Mouse (Mus musculus): Measurements from ENCODE around the gene Ccdc81. TPM values are rescaled to one million over a fixed set of nuclear protein-coding genes. Genes with fewer than 3 reads are reported as not detected.

Ccdc81 gene
- under 1 TPM in 1 of 2 experiments, not detected in 1; 0.10 TPM for total RNA-seq (2021)
- long read RNA-seq, experiment 1 = 0 reads
- long read RNA-seq, experiment 2 = 0 reads

DNA sequence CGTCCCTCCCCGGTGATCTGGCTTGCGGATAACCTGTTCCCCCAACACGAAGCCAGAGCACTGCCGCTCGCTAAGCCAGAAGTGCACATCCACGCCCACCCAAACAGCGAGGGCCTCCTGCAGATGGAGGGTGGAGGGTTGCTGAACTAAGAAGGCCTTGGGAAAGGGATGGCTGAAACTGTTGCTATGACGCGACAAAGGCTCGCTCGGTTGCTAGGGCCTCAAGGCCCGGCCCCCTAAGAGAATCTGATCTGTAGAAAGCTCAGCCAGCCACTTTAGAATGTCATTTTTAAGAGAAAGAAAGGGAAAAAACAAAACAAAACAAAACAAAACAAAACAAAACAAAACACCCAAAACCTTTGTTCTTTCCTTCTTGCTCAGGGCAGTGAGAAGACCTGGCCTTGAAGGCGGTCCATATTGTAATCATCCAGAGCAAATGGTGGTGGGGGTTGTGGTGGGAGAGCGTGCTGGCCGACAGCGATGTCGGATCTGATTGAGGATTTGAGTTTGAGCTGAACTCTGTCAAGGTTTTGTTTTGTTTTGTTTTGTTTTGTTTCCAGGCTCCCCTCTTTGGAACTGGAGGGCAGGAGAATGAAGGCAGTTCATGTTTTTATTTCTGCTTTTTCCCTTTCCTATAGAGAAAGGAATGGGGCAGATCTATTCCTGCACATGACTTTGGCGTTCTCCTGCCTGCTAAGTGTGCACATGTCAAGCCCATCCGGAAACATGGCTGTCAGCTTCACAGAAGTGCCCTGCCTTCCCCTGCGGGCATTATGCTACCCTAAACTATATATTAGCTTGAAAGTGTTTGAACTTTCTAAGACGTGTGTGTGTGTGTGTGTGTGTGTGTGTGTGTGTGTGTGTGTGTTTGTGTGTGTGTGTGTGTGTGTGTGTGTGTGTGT is at the start of gene Ccdc81:
Gene Ccdc81 (minus strand): TSS at position 188 of the 902 bp plus-strand sequence.
- intact Hi-C loops (cut with DNase I) = no loop called here
- DNase-seq = no peak

DNA sequence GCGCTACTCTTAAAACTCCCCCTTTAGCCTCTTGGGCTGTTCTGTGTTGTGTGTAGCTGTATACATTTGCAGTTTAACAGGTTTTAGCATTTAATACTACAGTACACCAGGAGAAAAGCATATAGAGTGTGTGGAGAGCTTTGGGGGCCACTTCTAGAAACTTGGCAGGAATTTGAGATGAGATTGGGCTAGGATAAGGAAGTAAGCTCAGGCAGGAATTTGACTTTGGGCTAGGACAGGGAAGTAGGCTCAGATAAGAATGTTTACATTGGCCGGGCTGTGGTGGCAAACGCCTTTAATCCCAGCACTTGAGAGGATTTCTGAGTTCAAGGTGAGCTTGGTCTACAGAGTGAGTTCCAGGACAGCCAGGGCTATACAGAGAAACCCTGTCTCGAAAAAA is 46.0 kb upstream of the Ccdc81 start:
- no peak for DNase-seq

GRCm38 (mm10) chr7:89948026-89948425 is 44.6 kb upstream of the Ccdc81 start:
- peak; percentile 5 to 36 for DNase-seq
- intact Hi-C loops (cut with DNase I) = no loop called here

More for the DNA sequence above, 46.0 kb upstream of the Ccdc81 start:
- intact Hi-C loops (cut with DNase I) = no loop called here

DNA sequence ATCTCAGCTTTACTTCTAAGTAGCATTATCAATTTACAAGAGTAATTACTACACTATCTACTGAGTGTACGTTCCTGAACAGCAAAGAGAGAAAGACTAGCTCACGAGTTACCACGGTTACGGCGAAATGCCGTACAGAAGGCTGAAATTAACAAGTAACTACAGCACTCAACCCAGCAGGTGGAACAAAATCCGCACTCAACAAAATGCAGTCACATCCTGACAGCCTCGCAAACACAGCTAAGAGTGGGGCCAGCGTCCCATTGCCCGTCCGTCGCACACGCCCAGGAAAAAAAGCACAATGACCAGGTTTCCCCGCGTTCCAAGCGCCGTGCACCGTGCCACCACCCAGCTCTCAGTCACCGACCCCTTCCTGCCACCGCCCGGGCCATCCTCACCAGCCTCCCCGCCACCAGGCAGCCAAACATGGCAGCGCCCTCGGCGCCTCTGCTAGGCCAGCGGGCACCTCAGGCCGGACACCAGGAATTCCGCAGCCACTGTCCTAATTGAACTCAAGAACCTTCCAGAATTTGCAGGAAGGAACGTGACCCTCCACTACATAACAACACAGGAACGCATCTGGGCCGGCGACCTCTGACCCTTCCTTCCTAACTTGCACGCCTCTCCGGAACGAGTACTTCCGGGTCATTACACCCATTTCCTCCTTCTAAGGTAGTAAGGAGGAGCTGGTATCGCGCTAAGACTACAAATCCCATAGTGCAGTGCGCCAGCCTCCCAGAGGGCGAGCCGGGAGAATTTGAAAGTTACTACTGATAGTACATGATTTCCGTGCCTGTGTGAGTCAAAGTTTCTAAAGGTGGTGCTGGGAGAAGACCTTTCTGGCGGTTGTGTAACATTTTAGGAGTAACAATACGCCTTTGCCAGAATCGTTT is 37.4 kb upstream of the Ccdc81 start, which contains the start of gene Hikeshi:
Gene Hikeshi (minus strand): TSS at position 634 of the 893 bp plus-strand sequence.
- intact Hi-C loops (cut with DNase I) = loop anchor here (2.0 kb wide), 1 partner anchor 40 kb away; the partner anchor contains the start of gene Eed
- DNase-seq = peak; percentile 87 to 95

GRCm38 (mm10) chr7:89939497-89940353 is 36.3 kb upstream of the Ccdc81 start:
- intact Hi-C loops (cut with DNase I) = loop anchor here (2.0 kb wide), 1 partner anchor 41 kb away; the partner anchor contains the start of gene Eed
- no peak for DNase-seq

GRCm38 (mm10) chr7:89923441-89924180 is 20.2 kb upstream of the Ccdc81 start:
- intact Hi-C loops (cut with DNase I) = no loop called here
- DNase-seq = no peak

DNA sequence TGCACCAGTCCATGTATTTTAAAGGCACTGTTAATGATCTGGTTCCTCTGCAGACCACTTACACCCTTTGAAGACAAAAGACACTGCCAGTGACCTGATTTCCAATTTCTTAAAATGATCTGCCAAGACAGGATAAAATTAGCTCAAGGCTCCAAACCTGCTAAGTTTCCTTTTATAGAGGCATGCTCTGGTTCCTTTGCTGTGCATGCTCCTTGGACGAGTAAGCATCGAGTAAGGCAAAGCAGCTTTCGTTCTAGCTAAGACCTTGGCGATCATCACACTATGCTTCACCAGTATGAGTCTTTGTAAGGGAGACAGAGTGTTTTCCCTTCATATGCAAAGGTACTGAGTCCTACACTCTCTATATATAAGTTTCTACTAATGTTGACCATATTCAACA is 14.3 kb upstream of the Ccdc81 start:
- DNase-seq = no peak
- intact Hi-C loops (cut with DNase I) = no loop called here

DNA sequence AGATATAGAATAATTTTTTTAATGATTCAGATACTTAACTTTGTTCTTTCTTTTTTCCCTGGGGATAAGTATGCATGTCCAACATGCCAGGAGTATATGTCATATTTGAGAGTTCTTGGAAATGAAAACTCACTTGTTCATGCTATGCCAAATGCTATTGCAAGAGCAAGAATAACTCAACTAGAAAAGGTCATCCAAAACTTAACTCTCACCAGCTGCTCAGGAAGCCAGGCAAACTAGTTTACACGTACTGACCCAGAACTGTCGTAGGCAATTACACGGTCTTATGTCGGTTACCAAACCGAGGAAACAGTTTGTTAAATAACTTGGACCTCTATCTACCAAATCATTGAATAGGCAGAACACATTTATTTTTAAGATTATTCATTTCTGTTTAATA is 13.3 kb upstream of the Ccdc81 start:
- no peak for DNase-seq
- intact Hi-C loops (cut with DNase I) = no loop called here

DNA sequence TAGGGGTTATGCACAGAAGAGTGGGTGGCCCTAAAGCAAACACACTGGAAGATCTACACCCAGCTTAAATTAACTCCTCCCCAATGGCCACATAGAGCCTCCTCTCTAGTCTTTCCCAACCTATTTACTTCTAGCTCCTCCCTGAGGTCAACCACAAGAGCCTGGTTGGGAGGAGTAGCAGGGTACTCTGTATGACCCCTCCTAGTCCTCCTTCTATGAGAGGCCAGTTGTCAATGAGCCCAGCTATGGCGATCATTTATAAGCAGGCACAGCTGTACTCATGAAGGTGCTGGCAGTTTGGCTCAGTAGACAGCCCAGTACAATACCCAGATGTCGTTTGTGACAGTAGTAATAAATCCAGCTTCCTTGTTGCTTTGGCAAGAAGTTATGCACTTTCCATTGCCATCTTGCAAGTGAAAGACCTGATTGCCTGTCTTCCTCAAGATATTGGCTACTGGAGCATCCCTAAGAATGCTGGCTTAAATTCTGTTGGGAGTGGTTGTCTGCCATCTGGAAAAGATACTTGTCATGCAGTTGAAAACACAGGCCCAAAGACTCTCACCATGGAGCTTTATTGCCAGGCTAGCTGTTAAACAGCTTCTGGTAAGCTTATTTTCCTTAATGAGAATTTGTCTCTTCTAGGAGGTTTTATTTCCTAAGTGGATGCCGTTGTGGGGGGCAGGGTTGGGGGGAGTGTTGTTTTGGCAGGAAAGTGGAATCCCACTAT is 10.2 kb upstream of the Ccdc81 start:
- DNase-seq = no peak
- intact Hi-C loops (cut with DNase I) = no loop called here

DNA sequence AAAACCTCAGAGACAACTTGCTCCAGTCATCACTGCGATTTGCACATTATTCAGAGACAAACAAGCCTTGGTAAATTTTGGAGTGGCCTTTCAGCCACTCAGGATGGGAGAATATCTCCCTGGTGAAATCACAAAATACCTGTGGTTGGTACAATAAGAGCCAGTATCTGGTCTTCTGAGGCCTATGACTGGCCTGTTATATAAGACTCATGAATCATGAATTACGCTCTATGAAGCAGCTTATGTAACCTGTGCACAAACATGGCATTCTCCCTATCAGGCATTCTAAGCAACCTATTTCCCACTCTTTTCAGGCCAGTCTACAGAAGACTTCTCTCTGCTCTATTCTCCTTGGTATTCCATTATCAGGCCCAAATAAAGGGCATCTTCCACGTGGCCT is 8.9 kb upstream of the Ccdc81 start:
- DNase-seq = no peak
- intact Hi-C loops (cut with DNase I) = no loop called here

GRCm38 (mm10) chr7:89909711-89910110 is 6.3 kb upstream of the Ccdc81 start:
- no peak for DNase-seq
- intact Hi-C loops (cut with DNase I) = loop anchor here (5.0 kb wide), 1 partner anchor 407 kb away; no protein-coding TSS in a partner anchor

DNA sequence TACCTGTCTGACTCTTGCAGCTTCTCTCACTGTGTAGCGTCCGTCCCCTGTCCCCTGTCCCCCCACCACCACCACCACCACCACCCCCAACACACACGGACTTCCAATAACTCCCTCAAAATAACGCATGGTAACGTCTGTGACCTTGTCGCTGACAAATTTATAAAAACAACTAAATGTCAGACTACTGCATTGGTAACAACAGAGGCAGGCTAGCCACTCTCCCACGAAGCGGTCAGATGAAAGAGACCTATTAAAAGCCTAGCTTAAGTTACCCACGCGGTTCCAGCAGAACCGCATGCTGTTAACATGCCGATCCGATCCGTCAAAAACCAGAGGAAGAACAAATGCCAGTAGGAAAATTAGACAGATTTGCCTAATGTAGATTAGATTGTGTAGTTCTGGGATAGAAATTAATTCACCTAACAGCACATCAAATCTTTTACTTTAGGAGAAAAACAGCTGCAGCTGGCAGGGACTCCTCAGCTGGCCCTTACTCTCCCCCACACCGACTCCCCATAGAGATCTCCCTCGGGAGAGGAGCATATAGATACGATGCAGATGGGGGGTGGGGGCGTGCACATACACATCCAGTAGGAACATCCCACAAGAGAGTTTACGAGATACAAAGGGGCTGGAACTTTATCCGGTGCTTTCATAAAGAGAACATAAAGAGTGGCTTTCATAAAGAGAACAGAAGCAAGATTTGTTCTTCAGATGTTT is 5.6 kb upstream of the Ccdc81 start:
- intact Hi-C loops (cut with DNase I) = loop anchor here (5.0 kb wide), 1 partner anchor 407 kb away; no protein-coding TSS in a partner anchor

DNA sequence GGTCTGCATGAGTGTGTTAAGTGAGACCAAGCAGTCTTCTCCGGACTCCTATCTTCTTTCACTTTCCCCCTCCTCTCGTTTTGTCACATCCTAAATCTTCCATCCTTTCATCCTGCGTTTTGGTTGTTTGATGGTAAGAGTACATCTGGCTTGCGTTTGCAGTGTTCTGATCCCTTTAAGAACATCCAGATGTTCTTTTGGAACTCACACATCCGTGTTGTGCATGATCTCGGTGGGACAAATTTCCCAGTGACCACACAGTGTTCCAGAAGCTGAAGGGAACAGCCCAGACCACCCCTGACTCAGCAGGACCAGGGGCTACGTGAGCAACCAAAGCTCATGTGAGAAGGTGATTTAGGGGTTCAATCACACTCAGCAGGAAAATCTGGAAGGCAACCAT is 5.0 kb upstream of the Ccdc81 start:
- DNase-seq = no peak
- intact Hi-C loops (cut with DNase I) = loop anchor here (5.0 kb wide), 1 partner anchor 406 kb away; no protein-coding TSS in a partner anchor

More for the DNA sequence above, 5.6 kb upstream of the Ccdc81 start:
- no peak for DNase-seq

DNA sequence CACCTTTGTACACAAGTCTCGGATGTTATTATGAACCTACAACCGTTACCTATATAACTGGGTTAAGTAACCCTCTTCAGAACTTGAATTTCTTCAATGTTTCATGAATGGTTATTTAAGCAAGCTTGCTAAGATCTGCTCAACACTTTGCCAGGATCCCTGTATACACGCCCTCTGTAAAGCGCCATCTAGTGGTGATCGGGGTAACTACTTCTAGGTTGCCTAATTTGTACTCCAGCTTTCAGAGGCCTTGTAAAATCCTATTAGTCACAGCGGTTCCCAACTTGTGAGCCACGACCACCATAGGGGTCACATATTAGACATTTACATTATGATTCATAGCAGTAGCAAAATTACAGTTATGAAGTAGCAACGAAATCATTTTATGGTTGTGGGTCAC is 4.5 kb upstream of the Ccdc81 start:
- peak; percentile 72 to 88 for DNase-seq
- intact Hi-C loops (cut with DNase I) = loop anchor here (5.0 kb wide), 1 partner anchor 406 kb away; no protein-coding TSS in a partner anchor

- intact Hi-C loops (cut with DNase I) = no loop called here
- DNase-seq = no peak
Observed at GRCm38 (mm10) chr7:89903007-89903406, 422 bp downstream of the Ccdc81 start.

DNA sequence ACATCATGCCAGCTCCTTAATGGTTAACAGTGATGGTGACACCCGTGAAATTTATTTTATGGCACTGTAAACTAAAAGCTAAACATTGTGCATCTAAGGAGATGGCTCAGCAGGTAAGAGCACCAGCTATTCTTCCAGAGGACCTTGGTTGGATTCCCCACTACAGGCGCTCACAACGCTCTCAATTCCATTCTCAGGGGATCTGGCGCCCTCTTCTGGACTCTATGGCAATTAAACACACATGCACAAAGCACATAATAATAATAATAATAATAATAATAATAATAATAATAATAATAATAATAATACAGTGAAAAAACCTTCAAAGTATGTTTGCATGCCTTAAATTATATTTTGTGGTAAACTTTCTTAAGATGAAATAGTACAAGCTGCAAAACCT is 11.6 kb downstream of the Ccdc81 start:
- intact Hi-C loops (cut with DNase I) = no loop called here
- DNase-seq = peak in 1 of 2 experiments; percentile 34

GRCm38 (mm10) chr7:89891412-89891811 is 12.0 kb downstream of the Ccdc81 start:
- intact Hi-C loops (cut with DNase I) = no loop called here
- DNase-seq = no peak

DNA sequence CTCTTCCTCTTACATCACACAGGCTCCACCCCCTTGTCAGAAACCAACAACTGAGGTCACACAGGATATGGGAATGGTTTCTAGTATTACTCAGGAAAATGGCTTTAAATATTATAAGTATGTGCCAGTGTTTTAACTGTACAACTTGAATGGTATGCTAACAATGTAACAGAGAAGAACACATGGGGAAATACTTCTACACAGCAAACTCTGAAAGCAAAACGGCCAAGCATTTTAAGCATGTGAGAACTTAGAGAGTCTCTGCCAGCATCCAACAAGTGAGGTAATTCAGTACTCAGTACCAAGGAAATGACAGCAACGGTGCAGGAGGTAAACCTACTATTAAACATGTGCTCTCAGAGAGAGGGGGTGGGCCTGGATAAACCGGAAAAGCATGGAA is 18.9 kb downstream of the Ccdc81 start:
- no peak for DNase-seq
- intact Hi-C loops (cut with DNase I) = no loop called here

Data from heart, postnatal 14 days (tissue).